Mouse (Mus musculus) thymus, adult 2 months (tissue): ENCODE data around the gene Fads6.

ENCODE experiments used
- CTCF ChIP-seq: fragments of 200-500 bp; IDR thresholded peaks from 2 replicates; pipeline ENCODE4 v1.5.1; 2012; ENCODE audit warnings: mild to moderate bottlenecking, control low read depth, low read length, moderate library complexity, borderline replicate concordance; ENCODE audit not compliant: control insufficient read depth, poor library complexity, insufficient read depth; ENCODE audit errors: extremely low read depth
- POLR2A ChIP-seq: fragments of 200-500 bp; IDR thresholded peaks from 2 replicates; pipeline ENCODE4 v1.6.1; 2012; ENCODE audit warnings: mild to moderate bottlenecking, low read length, control low read depth, moderate library complexity; ENCODE audit not compliant: control insufficient read depth, poor library complexity, insufficient read depth; ENCODE audit errors: extremely low read depth

DNA sequence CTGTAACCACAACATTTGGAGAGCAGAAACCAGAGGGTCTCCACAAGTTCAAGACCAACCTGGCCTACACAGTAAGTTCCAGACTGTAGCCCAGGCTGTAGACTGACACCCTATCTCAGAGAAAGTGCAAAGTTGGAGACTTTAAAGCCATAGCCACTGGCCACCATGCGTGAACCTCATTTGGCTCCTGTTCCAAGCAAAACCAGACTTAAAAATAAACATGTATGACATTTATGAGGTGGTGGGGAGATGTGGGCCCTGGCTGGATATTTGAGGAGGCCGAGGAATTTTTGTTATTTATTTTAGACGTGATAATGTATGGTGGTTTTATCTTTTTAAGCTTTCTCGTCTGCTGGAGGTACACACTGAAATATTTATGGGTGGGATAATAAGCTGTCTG is 38.3 kb downstream of the Fads6 start:
- TF ChIP-seq CTCF: no peak
- no peak for TF ChIP-seq POLR2A
